Mouse (Mus musculus): ENCODE data around the gene Fgd3. TPM values are rescaled to one million over a fixed set of nuclear protein-coding genes. Genes with fewer than 3 reads are reported as not detected.

Fgd3 gene
- polyA plus RNA-seq, 1 experiment from 2014 or later: 2.7 TPM

GRCm38 (mm10) chr13:49344567-49344966 lies 24.5 kb upstream of the Fgd3 start:
- no peaks in the 10 kb centered on the region for H3K36me3 ChIP-seq (ENCODE audit: control insufficient read depth, insufficient read depth, low read length)
- no peaks in the 10 kb centered on the region for H3K9me3 ChIP-seq (replicated peaks; ENCODE audit: control insufficient read depth, low read length, poor library complexity, severe bottlenecking)
- H3K4me1 ChIP-seq (ENCODE audit: control insufficient read depth, insufficient read depth, low read length): peaks cover 40% of the 10 kb centered on the region
- H3K4me3 ChIP-seq (ENCODE audit: low read depth, low read length): no peak overlapping the region
- WGBS: 90% methylated on average over 8 of the region's 8 CpGs
- no peak overlapping the region for H3K4me2 ChIP-seq (ENCODE audit: low read length)
- H3K27me3 ChIP-seq (ENCODE audit: control insufficient read depth, insufficient read depth, low read depth, low read length): no peaks in the 10 kb centered on the region
- ATAC-seq: no peak
- H3K9ac ChIP-seq (ENCODE audit: low read depth, low read length): no peak overlapping the region
- H3K27ac ChIP-seq (ENCODE audit: low read length): no peak overlapping the region

- H3K36me3 ChIP-seq (ENCODE audit: control insufficient read depth, insufficient read depth, low read length): no peaks in the 10 kb centered on the region
- H3K27me3 ChIP-seq (ENCODE audit: control insufficient read depth, insufficient read depth, low read depth, low read length): no peaks in the 10 kb centered on the region
- peak overlapping the region; percentile 92 for H3K4me3 ChIP-seq (ENCODE audit: low read depth, low read length)
- H3K9ac ChIP-seq (ENCODE audit: low read depth, low read length): peak overlapping the region; percentile 95
- peak overlapping the region; percentile 97 for H3K4me2 ChIP-seq (ENCODE audit: low read length)
- H3K27ac ChIP-seq (ENCODE audit: low read length): no peak overlapping the region
- no peaks in the 10 kb centered on the region for H3K9me3 ChIP-seq (replicated peaks; ENCODE audit: control insufficient read depth, low read length, poor library complexity, severe bottlenecking)
- H3K4me1 ChIP-seq (ENCODE audit: control insufficient read depth, insufficient read depth, low read length): peaks cover 36% of the 10 kb centered on the region
- ATAC-seq: no peak
Measured at GRCm38 (mm10) chr13:49342723-49343100, 22.6 kb upstream of the Fgd3 start.

GRCm38 (mm10) chr13:49341831-49342722 lies 22.0 kb upstream of the Fgd3 start:
- Histone ChIP-seq H3K4me1 (ENCODE audit: control insufficient read depth, insufficient read depth, low read length) (peaks cover 36% of the 10 kb centered on the region), H3K27ac (ENCODE audit: low read length) (peak overlapping the region; percentile 74), H3K4me3 (ENCODE audit: low read depth, low read length) (peak overlapping the region; percentile 92), H3K9me3 (replicated peaks; ENCODE audit: control insufficient read depth, low read length, poor library complexity, severe bottlenecking) (no peaks in the 10 kb centered on the region), H3K27me3 (ENCODE audit: control insufficient read depth, insufficient read depth, low read depth, low read length) (no peaks in the 10 kb centered on the region), H3K9ac (ENCODE audit: low read depth, low read length) (peak overlapping the region; percentile 95), H3K36me3 (ENCODE audit: control insufficient read depth, insufficient read depth, low read length) (no peaks in the 10 kb centered on the region), H3K4me2 (ENCODE audit: low read length) (peak overlapping the region; percentile 97)
- 4% methylated on average over 25 of the region's 25 CpGs for WGBS
- ATAC-seq: no peak; the same call in 1 of the 2 replicates

- no peaks in the 10 kb centered on the region for H3K27me3 ChIP-seq (ENCODE audit: control insufficient read depth, insufficient read depth, low read depth, low read length)
- 0% methylated on average over 74 of the region's 74 CpGs for WGBS
- H3K4me2 ChIP-seq (ENCODE audit: low read length): peak within 1 kb of the TSS; percentile 97
- peak; percentile 99 for ATAC-seq
- H3K9me3 ChIP-seq (replicated peaks; ENCODE audit: control insufficient read depth, low read length, poor library complexity, severe bottlenecking): no peaks in the 10 kb centered on the region
- H3K9ac ChIP-seq (ENCODE audit: low read depth, low read length): peak within 1 kb of the TSS; percentile 95
- no peaks in the 10 kb centered on the region for H3K36me3 ChIP-seq (ENCODE audit: control insufficient read depth, insufficient read depth, low read length)
- peaks cover 36% of the 10 kb centered on the region for H3K4me1 ChIP-seq (ENCODE audit: control insufficient read depth, insufficient read depth, low read length)
- H3K27ac ChIP-seq (ENCODE audit: low read length): peak within 1 kb of the TSS; percentile 89
- peak within 1 kb of the TSS; percentile 92 for H3K4me3 ChIP-seq (ENCODE audit: low read depth, low read length)
Measured at GRCm38 (mm10) chr13:49341012-49341830, 21.1 kb upstream of the Fgd3 start, which contains the start of gene Bicd2. Gene Bicd2, plus strand, starts transcription at chr13:49341585.

GRCm38 (mm10) chr13:49338893-49339546 lies 18.9 kb upstream of the Fgd3 start:
- H3K9me3 ChIP-seq (replicated peaks; ENCODE audit: control insufficient read depth, low read length, poor library complexity, severe bottlenecking): no peaks in the 10 kb centered on the region
- no peak overlapping the region for H3K4me3 ChIP-seq (ENCODE audit: low read depth, low read length)
- H3K36me3 ChIP-seq (ENCODE audit: control insufficient read depth, insufficient read depth, low read length): no peaks in the 10 kb centered on the region
- H3K4me1 ChIP-seq (ENCODE audit: control insufficient read depth, insufficient read depth, low read length): peaks cover 28% of the 10 kb centered on the region
- H3K9ac ChIP-seq (ENCODE audit: low read depth, low read length): no peak overlapping the region
- 79% methylated on average over 7 of the region's 7 CpGs for WGBS
- H3K27ac ChIP-seq (ENCODE audit: low read length): no peak overlapping the region
- no peak overlapping the region for H3K4me2 ChIP-seq (ENCODE audit: low read length)
- ATAC-seq: no peak
- H3K27me3 ChIP-seq (ENCODE audit: control insufficient read depth, insufficient read depth, low read depth, low read length): no peaks in the 10 kb centered on the region

DNA sequence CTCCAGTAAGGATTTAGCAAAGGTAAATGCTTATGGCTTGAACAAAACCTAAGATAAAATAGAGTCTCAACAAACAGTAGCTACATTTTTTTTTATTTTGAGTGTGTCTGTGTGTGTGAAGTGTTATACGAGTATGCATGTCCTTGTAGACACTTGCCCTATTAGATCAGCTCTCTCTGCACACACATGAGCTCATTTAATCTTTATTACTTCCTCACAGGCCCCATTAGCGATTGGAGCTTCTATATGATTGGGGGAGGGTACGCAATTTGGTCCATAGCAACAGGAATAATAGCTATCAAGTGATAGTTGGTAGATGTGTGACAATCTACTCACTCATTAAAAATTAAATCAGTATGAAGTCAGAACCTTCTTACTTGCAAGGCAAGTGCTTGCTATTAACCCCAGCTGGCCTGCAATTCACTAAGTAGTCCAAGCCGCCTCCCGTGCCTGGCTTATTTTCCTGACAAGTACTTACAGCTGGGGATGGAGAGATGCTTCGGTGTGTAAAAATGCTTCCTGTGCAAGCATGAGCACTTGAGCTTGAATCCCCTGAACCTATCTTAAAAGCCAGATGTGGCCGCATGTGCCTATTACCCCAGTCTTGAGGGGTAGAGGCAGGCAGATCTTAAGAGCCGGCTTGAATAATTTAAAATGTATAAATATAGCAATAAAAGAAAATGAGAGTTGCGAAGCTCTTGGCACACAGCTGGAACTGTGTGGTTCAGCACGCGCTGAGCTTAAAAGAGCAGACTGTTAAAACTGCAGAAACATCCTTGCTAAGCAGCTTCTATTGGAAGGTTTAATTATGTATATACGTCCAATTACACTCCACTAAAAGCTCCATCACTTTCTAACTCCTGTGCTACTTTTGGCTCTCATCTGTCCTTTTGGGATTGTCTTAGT lies 15.2 kb upstream of the Fgd3 start:
- ATAC-seq: no peak
- Histone ChIP-seq H3K36me3 (ENCODE audit: control insufficient read depth, insufficient read depth, low read length) (no peaks in the 10 kb centered on the region), H3K4me2 (ENCODE audit: low read length) (no peak overlapping the region), H3K27ac (ENCODE audit: low read length) (no peak overlapping the region), H3K9me3 (replicated peaks; ENCODE audit: control insufficient read depth, low read length, poor library complexity, severe bottlenecking) (no peaks in the 10 kb centered on the region), H3K4me1 (ENCODE audit: control insufficient read depth, insufficient read depth, low read length) (peaks cover 7% of the 10 kb centered on the region), H3K27me3 (ENCODE audit: control insufficient read depth, insufficient read depth, low read depth, low read length) (no peaks in the 10 kb centered on the region), H3K4me3 (ENCODE audit: low read depth, low read length) (no peak overlapping the region), H3K9ac (ENCODE audit: low read depth, low read length) (no peak overlapping the region)
- WGBS: 82% methylated on average over 12 of the region's 12 CpGs

DNA sequence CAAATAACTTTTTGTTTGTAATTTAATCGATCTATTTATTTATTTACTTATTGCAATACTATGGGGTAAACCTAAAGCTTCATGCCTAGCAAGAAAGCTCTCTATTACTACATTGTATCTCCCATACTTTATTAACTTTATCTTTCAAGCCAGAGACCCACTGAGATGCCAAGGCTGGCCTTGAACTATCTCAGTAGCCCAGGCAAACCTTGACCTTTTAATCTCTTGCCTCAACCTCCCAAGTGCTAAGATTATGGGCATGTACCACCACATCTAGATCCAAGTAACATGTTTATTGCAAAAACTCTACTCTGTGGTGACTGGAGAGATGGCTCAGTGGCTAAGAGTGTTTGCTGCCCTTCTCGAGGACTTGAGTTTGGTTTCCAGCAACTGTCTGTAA lies 13.1 kb upstream of the Fgd3 start:
- 74% methylated on average over 2 of the region's 2 CpGs for WGBS
- H3K9ac ChIP-seq (ENCODE audit: low read depth, low read length): no peak overlapping the region
- no peak overlapping the region for H3K4me3 ChIP-seq (ENCODE audit: low read depth, low read length)
- H3K27me3 ChIP-seq (ENCODE audit: control insufficient read depth, insufficient read depth, low read depth, low read length): no peaks in the 10 kb centered on the region
- H3K4me2 ChIP-seq (ENCODE audit: low read length): no peak overlapping the region
- H3K36me3 ChIP-seq (ENCODE audit: control insufficient read depth, insufficient read depth, low read length): no peaks in the 10 kb centered on the region
- no peak overlapping the region for H3K27ac ChIP-seq (ENCODE audit: low read length)
- no peaks in the 10 kb centered on the region for H3K9me3 ChIP-seq (replicated peaks; ENCODE audit: control insufficient read depth, low read length, poor library complexity, severe bottlenecking)
- no peaks in the 10 kb centered on the region for H3K4me1 ChIP-seq (ENCODE audit: control insufficient read depth, insufficient read depth, low read length)
- ATAC-seq: no peak

- Histone ChIP-seq H3K4me3 (ENCODE audit: low read depth, low read length) (no peak overlapping the region), H3K36me3 (ENCODE audit: control insufficient read depth, insufficient read depth, low read length) (no peaks in the 10 kb centered on the region), H3K9me3 (replicated peaks; ENCODE audit: control insufficient read depth, low read length, poor library complexity, severe bottlenecking) (no peaks in the 10 kb centered on the region), H3K27ac (ENCODE audit: low read length) (no peak overlapping the region), H3K4me1 (ENCODE audit: control insufficient read depth, insufficient read depth, low read length) (no peaks in the 10 kb centered on the region), H3K27me3 (ENCODE audit: control insufficient read depth, insufficient read depth, low read depth, low read length) (peaks cover 11% of the 10 kb centered on the region; the same call in 1 of the 2 replicates), H3K9ac (ENCODE audit: low read depth, low read length) (no peak overlapping the region), H3K4me2 (ENCODE audit: low read length) (no peak overlapping the region)
- WGBS: 87% methylated on average over 4 of the region's 4 CpGs
- no peak for ATAC-seq
Measured at GRCm38 (mm10) chr13:49328101-49328500, 8.0 kb upstream of the Fgd3 start.

Data from midbrain, embryonic 16.5 days (tissue).